Mouse (Mus musculus): ENCODE results near the gene Eef2.
"Not testable (repeated sequence)": the region's sequence is repeated elsewhere in the genome, so short reads cannot be mapped to it uniquely, and the experiment has no call there.

Eef2 gene

DNA sequence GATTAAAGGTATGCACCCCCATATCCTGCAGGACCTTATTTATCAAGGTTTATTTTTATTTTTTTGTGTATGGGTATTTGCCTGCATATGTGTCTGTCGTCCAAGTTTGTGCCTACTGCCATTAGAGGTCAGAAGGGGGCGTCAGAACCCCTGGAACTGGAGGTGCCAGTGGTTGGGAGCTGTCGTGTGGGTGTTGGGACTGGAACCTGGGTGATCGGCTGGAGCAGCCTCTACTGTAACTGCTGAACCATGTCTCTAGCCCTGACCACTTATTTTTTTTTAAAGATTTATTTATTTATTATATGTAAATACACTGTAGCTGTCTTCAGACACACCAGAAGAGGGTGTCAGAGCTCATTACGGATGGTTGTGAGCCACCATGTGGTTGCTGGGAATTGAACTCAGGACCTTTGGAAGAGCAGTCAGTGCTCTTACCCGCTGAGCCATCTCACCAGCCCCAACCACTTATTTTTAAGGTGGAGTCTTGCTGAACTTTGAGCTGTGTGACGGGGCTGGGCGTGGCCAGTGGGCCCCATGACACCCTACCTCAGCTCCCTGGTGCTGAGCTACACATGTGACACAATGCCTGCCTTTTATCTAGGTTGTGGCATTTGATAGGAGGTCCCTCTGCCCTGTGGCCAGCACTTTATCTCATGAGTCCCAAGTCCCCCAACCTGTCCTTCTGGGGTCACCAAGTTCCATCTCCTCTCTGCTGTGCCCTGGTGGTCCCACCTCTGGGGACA lies 26.7 kb downstream of the Eef2 start:
- DNase-seq, result no peak

DNA sequence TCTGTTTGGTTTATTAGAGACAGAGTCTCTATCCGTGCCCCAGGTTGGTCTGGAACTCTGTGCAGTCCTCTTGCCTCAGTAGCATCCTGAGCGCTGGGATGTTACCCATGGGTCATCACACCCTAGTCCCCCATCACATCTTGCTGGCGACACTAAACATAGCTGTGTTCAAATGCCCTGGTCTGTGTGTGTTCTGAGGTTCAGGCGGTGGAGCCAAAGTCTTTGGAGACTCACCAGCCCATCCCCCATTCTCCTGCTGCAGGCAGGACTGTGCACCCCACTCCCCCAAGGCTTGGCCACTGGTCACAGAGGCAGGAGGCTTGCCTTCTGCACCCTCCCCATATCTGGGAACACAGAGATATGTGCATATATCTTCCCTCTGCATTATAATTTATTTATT lies 27.7 kb downstream of the Eef2 start:
- no peak for DNase-seq

DNA sequence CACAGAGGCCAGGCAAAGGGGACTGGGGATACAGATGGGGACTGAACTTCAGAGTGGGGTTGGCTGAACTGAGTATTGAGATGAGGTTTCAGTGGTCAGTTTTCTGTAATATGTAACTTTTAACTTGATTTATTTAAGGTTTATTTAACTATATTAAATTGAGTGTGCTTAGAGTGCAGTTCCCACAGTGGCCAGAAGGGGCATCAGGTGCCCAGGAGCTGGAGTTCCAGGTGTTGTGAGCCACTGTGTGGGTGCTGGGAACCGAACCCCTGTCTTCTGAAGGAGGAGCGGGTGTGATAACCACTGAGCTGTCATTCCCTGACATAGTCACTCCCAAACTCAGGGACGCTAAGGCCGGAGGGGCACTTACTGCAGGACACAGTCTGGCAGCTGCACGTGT lies 33.7 kb downstream of the Eef2 start:
- DNase-seq, result no peak

DNA sequence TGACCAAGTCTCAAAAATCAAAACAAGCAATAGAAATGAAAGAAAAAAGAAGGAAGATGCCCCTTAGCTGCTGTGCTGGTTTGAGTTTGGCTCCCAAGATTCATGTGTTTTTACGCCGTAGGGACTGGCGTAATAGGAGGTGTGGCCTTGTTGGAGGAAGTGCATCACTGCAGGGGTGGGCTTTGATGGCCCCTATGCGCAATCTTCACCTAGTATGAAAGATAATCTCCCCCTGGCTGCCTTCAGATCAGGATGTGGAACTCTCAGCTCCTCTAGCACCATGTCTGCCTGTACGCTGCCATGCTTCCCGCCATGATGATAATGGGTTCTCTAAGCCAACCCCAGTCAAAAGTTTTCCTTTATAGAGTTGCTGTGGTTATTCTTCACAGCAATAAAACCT lies 39.8 kb downstream of the Eef2 start:
- no peak for DNase-seq

DNA sequence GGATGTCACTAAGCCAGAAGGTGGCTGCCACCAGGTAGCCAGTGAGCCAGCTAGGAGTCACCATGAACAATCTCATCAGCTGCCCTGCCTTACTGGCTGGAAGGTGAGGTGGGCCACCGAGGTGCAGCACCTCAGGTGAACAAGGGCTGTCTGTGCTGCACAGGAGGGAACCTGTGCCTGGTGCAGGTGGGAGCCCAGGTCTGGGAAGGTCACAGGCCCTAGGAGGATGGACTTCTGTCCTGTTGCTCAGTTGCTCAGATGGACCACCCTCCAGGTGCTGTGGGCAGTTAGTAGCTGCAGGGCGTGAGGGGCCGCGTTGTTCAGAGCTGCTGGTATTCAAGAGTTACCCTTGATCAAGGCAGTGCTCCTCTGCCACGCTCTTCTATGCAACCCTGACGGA lies 40.4 kb downstream of the Eef2 start:
- no peak for DNase-seq

DNA sequence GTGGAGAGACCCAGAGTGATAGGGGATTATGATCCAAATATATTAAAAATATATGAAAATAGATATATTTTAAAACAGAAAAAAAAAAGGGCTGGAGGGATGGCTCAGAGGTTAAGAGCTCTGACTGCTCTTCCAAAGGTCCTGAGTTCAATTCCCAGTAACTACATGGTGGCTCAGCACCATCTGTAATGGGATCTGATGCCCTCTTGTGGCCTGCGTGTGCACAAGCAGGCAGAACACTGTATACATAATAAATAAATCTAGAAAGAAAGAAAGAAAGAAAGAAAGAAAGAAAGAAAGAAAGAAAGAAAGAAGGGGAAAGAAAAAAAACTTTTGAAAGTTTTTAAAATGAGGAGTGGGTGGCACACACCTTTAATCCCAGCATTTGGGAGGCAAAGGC lies 40.8 kb downstream of the Eef2 start:
- not testable (repeated sequence) for DNase-seq

DNA sequence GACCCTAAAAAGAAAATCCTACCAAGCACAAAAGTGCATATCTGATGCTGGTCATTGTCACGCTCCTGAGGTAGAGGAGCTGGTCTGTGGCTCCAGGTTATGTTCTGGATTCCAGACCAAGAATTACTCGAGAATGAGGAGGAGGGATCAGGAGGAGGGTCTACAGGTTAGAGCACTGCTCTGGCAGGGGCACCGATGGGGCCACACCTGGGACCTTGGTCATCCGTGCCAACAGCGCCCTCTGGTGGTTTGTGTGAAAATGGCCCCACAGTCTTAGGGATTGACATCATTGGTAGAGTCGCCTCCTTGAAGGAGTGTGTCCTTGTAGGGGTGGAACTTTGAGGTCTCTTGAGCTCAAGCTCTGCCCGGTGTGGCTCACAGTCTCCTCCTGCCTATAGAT lies 41.5 kb downstream of the Eef2 start:
- peak; percentile 65 for DNase-seq

DNA sequence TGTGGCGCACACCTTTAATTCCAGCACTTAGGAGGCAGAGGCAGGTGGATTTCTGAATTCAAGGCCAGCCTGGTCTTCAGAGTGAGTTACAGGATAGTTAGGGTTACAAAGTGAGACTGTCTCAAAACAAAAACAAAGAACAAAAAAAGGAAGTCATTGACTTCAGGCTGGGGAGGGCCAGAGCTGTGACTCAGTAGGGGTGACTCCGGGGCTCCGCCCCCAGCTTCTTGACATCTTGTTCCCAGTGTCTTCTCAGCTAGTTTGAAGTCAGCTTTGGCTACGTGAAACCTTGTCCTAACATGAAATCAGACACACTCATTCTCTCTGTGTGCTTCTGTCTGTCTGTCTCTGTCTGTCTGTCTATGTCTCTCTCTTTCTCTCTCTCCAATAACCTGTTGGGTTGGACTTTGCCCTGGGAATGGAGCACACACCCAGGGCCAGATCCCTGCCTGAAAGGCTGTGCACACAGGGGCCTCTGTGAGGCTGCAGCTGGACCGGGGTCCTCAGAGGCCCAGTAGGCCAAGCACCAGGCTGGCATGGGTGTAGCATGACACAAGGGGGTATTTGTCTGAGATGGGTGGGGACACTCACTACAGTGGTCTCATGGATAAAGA lies 45.1 kb downstream of the Eef2 start:
- no peak for DNase-seq

DNA sequence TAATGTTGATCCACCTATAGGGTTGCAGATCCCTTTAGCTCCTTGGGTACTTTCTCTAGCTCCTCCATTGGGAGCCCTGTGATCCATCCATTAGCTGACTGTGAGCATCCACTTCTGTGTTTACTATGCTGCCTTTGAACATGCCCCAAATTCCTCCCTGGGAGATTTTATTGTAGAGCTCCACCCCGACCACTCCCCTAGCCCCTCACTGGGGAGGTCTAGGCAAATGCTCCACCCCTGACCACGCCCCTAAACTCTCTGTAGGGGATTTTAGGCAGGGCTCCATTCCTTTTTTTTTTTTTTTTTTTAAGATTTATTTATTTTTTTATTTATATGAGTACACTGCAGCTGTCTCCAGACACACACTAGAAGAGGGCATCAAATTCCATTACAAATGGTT lies 47.3 kb downstream of the Eef2 start:
- DNase-seq, result not testable (repeated sequence)

DNA sequence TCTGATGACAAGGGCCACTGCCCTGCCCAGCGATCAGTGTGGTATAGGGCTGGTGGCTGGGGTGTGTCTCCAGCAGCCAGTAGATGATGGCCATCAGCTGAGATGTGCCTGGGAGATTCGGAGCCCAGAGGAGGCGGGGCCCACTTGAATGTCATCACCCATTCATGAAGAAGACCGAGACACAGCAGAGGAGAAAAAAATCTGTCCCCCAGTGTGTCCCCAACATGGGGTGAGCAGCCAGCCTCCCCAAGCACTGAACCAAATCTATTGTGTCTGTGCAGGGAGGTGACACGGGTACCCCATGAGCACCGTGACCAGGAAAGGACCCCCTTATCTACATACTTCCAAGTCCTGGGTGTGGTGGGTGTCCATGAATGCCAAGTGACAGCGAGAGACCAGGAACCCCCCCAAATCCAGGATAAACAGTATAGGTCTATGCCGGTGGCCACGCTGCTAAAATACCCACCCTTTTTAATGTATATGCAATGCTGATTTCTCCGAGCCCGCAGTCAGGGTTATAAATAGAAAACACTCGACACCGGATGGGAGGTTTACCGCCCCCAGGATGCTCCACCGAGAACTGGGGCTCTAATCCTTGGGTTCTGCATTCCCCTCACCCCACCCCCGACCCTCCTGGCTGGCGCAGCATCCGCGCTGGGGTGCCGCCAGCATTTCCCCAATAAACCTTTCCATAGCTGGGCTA lies 53.5 kb downstream of the Eef2 start:
- no peak for DNase-seq

DNA sequence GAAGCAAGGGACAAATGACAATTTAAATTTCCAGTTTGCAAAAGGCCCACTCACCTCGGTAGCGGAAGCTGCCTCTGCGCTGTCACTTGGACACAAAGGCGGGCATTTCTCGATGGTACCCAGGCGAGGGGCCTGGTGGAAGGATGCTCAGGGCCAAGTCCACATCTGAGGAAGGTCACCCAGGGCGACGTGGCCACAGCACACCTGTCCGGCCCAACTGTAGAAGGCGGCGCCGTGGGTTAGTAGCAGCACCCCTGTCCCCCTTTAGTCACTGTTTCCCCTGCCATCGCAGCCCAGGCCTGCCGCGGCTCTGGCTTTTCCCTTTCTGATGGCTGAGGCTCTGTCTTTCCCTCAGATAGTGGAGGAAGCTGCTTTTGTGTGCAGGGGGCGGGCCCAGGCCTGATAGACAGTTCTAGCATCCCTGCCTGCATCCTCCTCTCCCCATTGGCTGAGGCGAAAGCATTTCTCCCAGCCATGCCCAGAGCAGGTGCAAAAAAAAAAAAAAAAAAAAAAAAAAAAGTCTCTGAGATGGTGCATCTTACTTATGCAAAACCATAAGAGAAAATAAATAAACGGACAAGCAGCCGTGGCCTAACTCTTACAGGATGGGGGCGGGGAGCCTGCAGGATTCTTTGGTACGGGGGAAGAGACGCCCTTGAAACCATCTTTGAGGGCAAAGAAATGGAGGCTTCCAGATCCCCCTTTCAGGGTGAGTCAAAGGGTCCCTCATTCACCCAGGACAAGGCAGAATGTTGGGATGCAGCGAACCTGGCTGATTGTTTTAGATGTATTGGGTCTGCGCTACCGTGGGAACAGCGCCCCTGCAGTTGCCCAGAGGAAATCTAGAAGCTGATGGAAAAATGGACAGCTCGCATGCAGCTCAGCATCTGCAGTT lies 54.3 kb downstream of the Eef2 start, which contains the start of gene Atcay:
Gene Atcay (minus strand): TSS at position 396 of the 895 bp plus-strand sequence.
- peak; percentile 61 for DNase-seq

DNA sequence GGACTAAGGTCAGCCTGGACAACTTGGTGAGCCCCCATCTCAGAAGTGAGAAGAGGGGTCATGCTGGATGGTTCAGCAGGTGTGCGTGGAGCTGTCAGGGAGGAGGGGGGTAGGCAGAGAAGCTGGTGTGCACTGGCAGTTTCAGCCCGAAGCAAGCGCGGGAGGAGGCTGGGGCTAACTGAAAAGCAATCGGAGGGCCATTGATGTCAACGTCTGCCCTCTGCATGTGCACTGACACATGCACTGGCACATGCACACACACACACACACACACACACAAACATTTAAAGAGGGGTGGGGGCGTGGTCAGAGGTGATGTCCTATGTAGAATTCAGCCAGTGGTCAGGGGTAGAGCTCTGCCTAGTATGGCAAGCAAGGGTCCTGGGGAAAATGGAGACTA lies 55.0 kb downstream of the Eef2 start:
- no peak for DNase-seq

All from embryo, embryonic 11 days (tissue).